Mouse (Mus musculus) fat pad, adult 2 months (tissue): ENCODE measurements around the gene Rpl38.
A peak's percentile ranks its signal among the peaks of the same experiment; 100 is the strongest.

Experiments used
- DNase-seq: peaks from one replicate; pipeline ENCODE4 v3.0.0-alpha.2; 2011; ENCODE audit warnings: low read depth, low spot score; ENCODE audit errors: extremely low read depth

Rpl38 gene

GRCm38 (mm10) chr11:114702311-114702995, 34.1 kb downstream of the Rpl38 start:
- peak; percentile 50 for DNase-seq

GRCm38 (mm10) chr11:114702996-114703361, 34.7 kb downstream of the Rpl38 start:
- DNase-seq: no peak

GRCm38 (mm10) chr11:114704071-114704913, 36.0 kb downstream of the Rpl38 start:
- no peak for DNase-seq

GRCm38 (mm10) chr11:114706358-114706757, 38.0 kb downstream of the Rpl38 start:
- no peak for DNase-seq

- DNase-seq: no peak
Measured at GRCm38 (mm10) chr11:114711393-114711792, 43.1 kb downstream of the Rpl38 start.

GRCm38 (mm10) chr11:114711861-114712260, 43.5 kb downstream of the Rpl38 start:
- DNase-seq: no peak

GRCm38 (mm10) chr11:114714526-114714925, 46.2 kb downstream of the Rpl38 start:
- no peak for DNase-seq

- DNase-seq: no peak
Measured at GRCm38 (mm10) chr11:114715531-114715930, 47.2 kb downstream of the Rpl38 start.

GRCm38 (mm10) chr11:114720535-114720934, 52.2 kb downstream of the Rpl38 start:
- DNase-seq: no peak
